Mouse (Mus musculus): ENCODE data around the gene Dctn2.

The Dctn2 gene

GRCm38 (mm10) chr10:127266112-127267091 is at the start of gene Dctn2:
Gene Dctn2, plus strand, starts transcription at chr10:127266368.
- in situ Hi-C loops (cut with MboI; ENCODE audit: low pct_unique_long_range_greater_than_20kb in 1 of 2, low sequenced_read_pairs in 2 of 2, unreplicated experiment in 1 of 2) = no loop called here

GRCm38 (mm10) chr10:127216456-127216855 is 49.7 kb upstream of the Dctn2 start:
- in situ Hi-C loops (cut with MboI; ENCODE audit: low pct_unique_long_range_greater_than_20kb in 1 of 2, low sequenced_read_pairs in 2 of 2, unreplicated experiment in 1 of 2) = no loop called here

- in situ Hi-C loops (cut with MboI; ENCODE audit: low pct_unique_long_range_greater_than_20kb in 1 of 2, low sequenced_read_pairs in 2 of 2, unreplicated experiment in 1 of 2) = no loop called here
These were observed 49.0 kb upstream of the Dctn2 start for GRCm38 (mm10) chr10:127217177-127217576.

GRCm38 (mm10) chr10:127218339-127218738 is 47.8 kb upstream of the Dctn2 start:
- in situ Hi-C loops (cut with MboI; ENCODE audit: low pct_unique_long_range_greater_than_20kb in 1 of 2, low sequenced_read_pairs in 2 of 2, unreplicated experiment in 1 of 2) = no loop called here

- in situ Hi-C loops (cut with MboI; ENCODE audit: low pct_unique_long_range_greater_than_20kb in 1 of 2, low sequenced_read_pairs in 2 of 2, unreplicated experiment in 1 of 2) = no loop called here
These were observed 41.0 kb upstream of the Dctn2 start for GRCm38 (mm10) chr10:127225213-127225612.

GRCm38 (mm10) chr10:127225732-127226131 is 40.4 kb upstream of the Dctn2 start:
- in situ Hi-C loops (cut with MboI; ENCODE audit: low pct_unique_long_range_greater_than_20kb in 1 of 2, low sequenced_read_pairs in 2 of 2, unreplicated experiment in 1 of 2) = no loop called here

- in situ Hi-C loops (cut with MboI; ENCODE audit: low pct_unique_long_range_greater_than_20kb in 1 of 2, low sequenced_read_pairs in 2 of 2, unreplicated experiment in 1 of 2) = no loop called here
These were observed 39.8 kb upstream of the Dctn2 start for GRCm38 (mm10) chr10:127226318-127226895.

- in situ Hi-C loops (cut with MboI; ENCODE audit: low pct_unique_long_range_greater_than_20kb in 1 of 2, low sequenced_read_pairs in 2 of 2, unreplicated experiment in 1 of 2) = no loop called here
These were observed 39.0 kb upstream of the Dctn2 start for GRCm38 (mm10) chr10:127227163-127227562.

GRCm38 (mm10) chr10:127228897-127229296 is 37.3 kb upstream of the Dctn2 start:
- in situ Hi-C loops (cut with MboI; ENCODE audit: low pct_unique_long_range_greater_than_20kb in 1 of 2, low sequenced_read_pairs in 2 of 2, unreplicated experiment in 1 of 2) = no loop called here

- in situ Hi-C loops (cut with MboI; ENCODE audit: low pct_unique_long_range_greater_than_20kb in 1 of 2, low sequenced_read_pairs in 2 of 2, unreplicated experiment in 1 of 2) = no loop called here
These were observed 35.5 kb upstream of the Dctn2 start for GRCm38 (mm10) chr10:127230693-127231092.

- in situ Hi-C loops (cut with MboI; ENCODE audit: low pct_unique_long_range_greater_than_20kb in 1 of 2, low sequenced_read_pairs in 2 of 2, unreplicated experiment in 1 of 2) = no loop called here
These were observed 34.4 kb upstream of the Dctn2 start for GRCm38 (mm10) chr10:127231741-127232140.

- in situ Hi-C loops (cut with MboI; ENCODE audit: low pct_unique_long_range_greater_than_20kb in 1 of 2, low sequenced_read_pairs in 2 of 2, unreplicated experiment in 1 of 2) = no loop called here
These were observed 33.0 kb upstream of the Dctn2 start for GRCm38 (mm10) chr10:127233141-127233540.

- in situ Hi-C loops (cut with MboI; ENCODE audit: low pct_unique_long_range_greater_than_20kb in 1 of 2, low sequenced_read_pairs in 2 of 2, unreplicated experiment in 1 of 2) = no loop called here
These were observed 29.6 kb upstream of the Dctn2 start for GRCm38 (mm10) chr10:127236541-127236940.

- in situ Hi-C loops (cut with MboI; ENCODE audit: low pct_unique_long_range_greater_than_20kb in 1 of 2, low sequenced_read_pairs in 2 of 2, unreplicated experiment in 1 of 2) = no loop called here
These were observed 27.8 kb upstream of the Dctn2 start for GRCm38 (mm10) chr10:127238241-127238824.

- in situ Hi-C loops (cut with MboI; ENCODE audit: low pct_unique_long_range_greater_than_20kb in 1 of 2, low sequenced_read_pairs in 2 of 2, unreplicated experiment in 1 of 2) = no loop called here
These were observed 15.4 kb upstream of the Dctn2 start for GRCm38 (mm10) chr10:127250810-127251209.

- in situ Hi-C loops (cut with MboI; ENCODE audit: low pct_unique_long_range_greater_than_20kb in 1 of 2, low sequenced_read_pairs in 2 of 2, unreplicated experiment in 1 of 2) = no loop called here
These were observed 10.4 kb upstream of the Dctn2 start for GRCm38 (mm10) chr10:127255625-127256345.

- in situ Hi-C loops (cut with MboI; ENCODE audit: low pct_unique_long_range_greater_than_20kb in 1 of 2, low sequenced_read_pairs in 2 of 2, unreplicated experiment in 1 of 2) = no loop called here
These were observed 8.4 kb upstream of the Dctn2 start for GRCm38 (mm10) chr10:127257790-127258189.

GRCm38 (mm10) chr10:127258489-127258888 is 7.7 kb upstream of the Dctn2 start:
- in situ Hi-C loops (cut with MboI; ENCODE audit: low pct_unique_long_range_greater_than_20kb in 1 of 2, low sequenced_read_pairs in 2 of 2, unreplicated experiment in 1 of 2) = no loop called here
